Mouse (Mus musculus): ENCODE measurements around the gene Hoxb6. TPM values are rescaled to one million over a fixed set of nuclear protein-coding genes. Genes with fewer than 3 reads are reported as not detected.

The Hoxb6 gene
- polyA plus RNA-seq, 1 experiment from 2014 or later = 66.7 TPM

- peak overlapping the region; percentile 73 for H3K27ac ChIP-seq (replicated peaks)
- H3K4me2 ChIP-seq = peak overlapping the region; percentile 59
- 0 out of 2 replicates have a peak, but pooled peaks cover 2% of the 10 kb centered on the region for H3K4me1 ChIP-seq (replicated peaks)
- no peak for ATAC-seq (ENCODE audit: low FRiP score, low read depth)
- WGBS = 2% methylated on average over 34 of the region's 35 CpGs
- H3K9me3 ChIP-seq = no peaks in the 10 kb centered on the region
- no peaks in the 10 kb centered on the region for H3K36me3 ChIP-seq
- H3K9ac ChIP-seq = peak overlapping the region; percentile 44
- peaks cover 62% of the 10 kb centered on the region for H3K27me3 ChIP-seq
- peak overlapping the region; percentile 47 for H3K4me3 ChIP-seq
These were observed 8.2 kb downstream of the Hoxb6 start for GRCm38 (mm10) chr11:96300354-96301063.

GRCm38 (mm10) chr11:96301064-96301431 lies 8.8 kb downstream of the Hoxb6 start:
- ATAC-seq (ENCODE audit: low FRiP score, low read depth) = no peak
- WGBS = 3% methylated on average over 9 of the region's 10 CpGs
- 0 out of 2 replicates have a peak, but pooled peaks cover 2% of the 10 kb centered on the region for H3K4me1 ChIP-seq (replicated peaks)
- peaks cover 62% of the 10 kb centered on the region for H3K27me3 ChIP-seq
- peak overlapping the region; percentile 73 for H3K27ac ChIP-seq (replicated peaks)
- H3K4me2 ChIP-seq = peak overlapping the region; percentile 59
- H3K9ac ChIP-seq = peak overlapping the region; percentile 44
- no peaks in the 10 kb centered on the region for H3K36me3 ChIP-seq
- H3K4me3 ChIP-seq = peak overlapping the region; percentile 47
- no peaks in the 10 kb centered on the region for H3K9me3 ChIP-seq

GRCm38 (mm10) chr11:96301837-96302236 lies 9.6 kb downstream of the Hoxb6 start:
- H3K27ac ChIP-seq (replicated peaks) = peak overlapping the region; percentile 96
- H3K4me2 ChIP-seq = peak overlapping the region; percentile 59
- H3K9ac ChIP-seq = peak overlapping the region; percentile 18; the same call in 1 of the 2 replicates
- 0 out of 2 replicates have a peak, but pooled peaks have one; percentile 17 for ATAC-seq (ENCODE audit: low FRiP score, low read depth)
- H3K36me3 ChIP-seq = no peaks in the 10 kb centered on the region
- H3K9me3 ChIP-seq = no peaks in the 10 kb centered on the region
- H3K27me3 ChIP-seq = peaks cover 62% of the 10 kb centered on the region
- 4% methylated on average over 15 of the region's 15 CpGs for WGBS
- H3K4me1 ChIP-seq (replicated peaks) = 0 out of 2 replicates have a peak, but pooled peaks cover 2% of the 10 kb centered on the region
- peak overlapping the region; percentile 47 for H3K4me3 ChIP-seq

DNA sequence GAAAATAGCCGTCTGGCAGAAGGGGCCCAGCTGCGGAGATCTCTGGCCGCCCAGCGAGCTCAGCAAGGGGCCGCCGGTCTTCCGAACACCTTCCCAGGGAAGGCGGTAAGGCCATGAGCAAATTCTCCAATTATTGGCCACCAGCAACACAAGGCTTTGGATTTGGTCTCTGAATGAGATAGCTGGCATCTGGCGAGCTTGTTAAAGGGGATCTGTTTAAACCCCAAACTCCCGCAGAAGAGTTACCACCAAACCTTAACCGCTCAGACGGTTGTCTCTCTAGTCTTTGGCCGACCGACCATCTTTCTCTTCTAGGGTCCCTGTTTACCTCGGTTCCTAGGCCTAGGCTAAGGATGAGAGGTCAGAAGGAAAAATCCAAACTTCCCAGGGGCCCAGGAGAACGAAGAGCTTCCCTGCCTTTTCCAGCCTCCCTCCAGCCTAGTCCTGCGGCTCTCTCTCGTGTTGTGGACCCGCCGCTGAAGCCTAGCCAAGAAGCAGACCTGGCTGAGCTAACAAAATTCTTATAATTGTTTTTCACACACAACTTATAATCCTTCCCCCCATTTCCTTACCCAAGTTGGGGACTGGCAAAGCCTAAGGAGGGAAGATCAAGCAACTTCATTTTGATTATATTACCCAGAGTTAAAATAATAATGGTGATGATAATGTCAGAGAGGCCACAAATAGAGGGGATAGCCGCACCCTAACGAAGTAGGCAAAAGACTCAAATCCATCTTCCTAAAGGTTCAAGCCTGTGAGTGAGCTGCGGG lies 10.3 kb downstream of the Hoxb6 start:
- no peaks in the 10 kb centered on the region for H3K36me3 ChIP-seq
- peak overlapping the region; percentile 96 for H3K27ac ChIP-seq (replicated peaks)
- ATAC-seq (ENCODE audit: low FRiP score, low read depth) = no peak
- no peaks in the 10 kb centered on the region for H3K9me3 ChIP-seq
- H3K4me3 ChIP-seq = peak overlapping the region; percentile 47
- H3K4me1 ChIP-seq (replicated peaks) = 0 out of 2 replicates have a peak, but pooled peaks cover 2% of the 10 kb centered on the region
- peak overlapping the region; percentile 28 for H3K9ac ChIP-seq
- peak overlapping the region; percentile 59 for H3K4me2 ChIP-seq
- WGBS = 5% methylated on average over 23 of the region's 23 CpGs
- peaks cover 62% of the 10 kb centered on the region for H3K27me3 ChIP-seq

DNA sequence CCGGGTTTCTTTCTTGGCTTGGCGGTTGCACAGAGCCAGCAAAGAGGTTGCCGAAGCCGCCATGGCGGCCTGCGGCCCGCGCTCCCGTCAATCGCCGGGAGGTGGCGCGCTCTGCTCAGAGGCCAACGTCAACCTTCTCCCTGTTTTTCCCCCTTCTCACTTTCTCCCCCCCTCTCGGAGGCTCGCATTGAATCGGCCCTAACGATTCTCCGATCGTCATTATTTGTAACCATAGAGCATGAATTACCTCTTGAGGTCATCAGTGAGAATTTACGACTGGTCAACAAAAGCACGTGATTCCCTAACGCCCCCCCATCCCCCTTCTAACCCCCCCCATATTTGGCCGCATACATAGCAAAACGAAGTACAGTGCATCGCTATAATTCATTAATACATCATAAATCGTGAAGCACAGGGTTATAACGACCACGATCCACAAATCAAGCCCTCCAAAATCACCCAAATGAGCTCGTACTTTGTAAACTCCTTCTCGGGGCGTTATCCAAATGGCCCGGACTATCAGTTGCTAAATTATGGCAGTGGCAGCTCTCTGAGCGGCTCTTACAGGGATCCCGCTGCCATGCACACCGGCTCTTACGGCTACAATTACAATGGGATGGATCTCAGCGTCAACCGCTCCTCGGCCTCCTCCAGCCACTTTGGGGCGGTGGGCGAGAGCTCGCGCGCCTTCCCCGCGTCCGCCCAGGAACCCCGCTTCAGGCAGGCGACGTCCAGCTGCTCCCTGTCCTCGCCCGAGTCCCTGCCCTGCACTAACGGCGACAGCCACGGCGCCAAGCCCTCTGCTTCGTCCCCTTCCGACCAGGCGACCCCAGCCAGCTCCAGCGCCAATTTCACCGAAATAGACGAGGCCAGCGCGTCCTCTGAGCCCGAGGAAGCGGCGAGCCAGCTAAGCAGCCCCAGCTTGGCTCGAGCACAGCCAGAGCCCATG lies 11.1 kb downstream of the Hoxb6 start, which contains the start of gene Hoxb5:
Hoxb5 (plus strand) TSS at position 186 of the 949 bp plus-strand sequence.
- Histone ChIP-seq H3K27ac (replicated peaks) (peak within 1 kb of the TSS; percentile 96), H3K4me2 (peak within 1 kb of the TSS; percentile 59), H3K27me3 (peaks cover 66% of the 10 kb centered on the region), H3K9ac (peak within 1 kb of the TSS; percentile 54), H3K4me3 (peak within 1 kb of the TSS; percentile 47), H3K36me3 (no peaks in the 10 kb centered on the region), H3K4me1 (replicated peaks) (0 out of 2 replicates have a peak, but pooled peaks cover 2% of the 10 kb centered on the region), H3K9me3 (no peaks in the 10 kb centered on the region)
- WGBS = under 1% methylated on average over 69 of the region's 69 CpGs
- peak; percentile 62 for ATAC-seq (ENCODE audit: low FRiP score, low read depth)

- peak overlapping the region; percentile 47 for H3K4me3 ChIP-seq
- H3K9me3 ChIP-seq = no peaks in the 10 kb centered on the region
- no peak for ATAC-seq (ENCODE audit: low FRiP score, low read depth)
- peak overlapping the region; percentile 54 for H3K9ac ChIP-seq
- H3K27me3 ChIP-seq = peaks cover 71% of the 10 kb centered on the region
- H3K36me3 ChIP-seq = no peaks in the 10 kb centered on the region
- under 1% methylated on average over 38 of the region's 38 CpGs for WGBS
- H3K4me2 ChIP-seq = peak overlapping the region; percentile 59
- no peaks in the 10 kb centered on the region for H3K4me1 ChIP-seq (replicated peaks)
- peak overlapping the region; percentile 96 for H3K27ac ChIP-seq (replicated peaks)
These were observed 12.3 kb downstream of the Hoxb6 start for GRCm38 (mm10) chr11:96304381-96305195.

DNA sequence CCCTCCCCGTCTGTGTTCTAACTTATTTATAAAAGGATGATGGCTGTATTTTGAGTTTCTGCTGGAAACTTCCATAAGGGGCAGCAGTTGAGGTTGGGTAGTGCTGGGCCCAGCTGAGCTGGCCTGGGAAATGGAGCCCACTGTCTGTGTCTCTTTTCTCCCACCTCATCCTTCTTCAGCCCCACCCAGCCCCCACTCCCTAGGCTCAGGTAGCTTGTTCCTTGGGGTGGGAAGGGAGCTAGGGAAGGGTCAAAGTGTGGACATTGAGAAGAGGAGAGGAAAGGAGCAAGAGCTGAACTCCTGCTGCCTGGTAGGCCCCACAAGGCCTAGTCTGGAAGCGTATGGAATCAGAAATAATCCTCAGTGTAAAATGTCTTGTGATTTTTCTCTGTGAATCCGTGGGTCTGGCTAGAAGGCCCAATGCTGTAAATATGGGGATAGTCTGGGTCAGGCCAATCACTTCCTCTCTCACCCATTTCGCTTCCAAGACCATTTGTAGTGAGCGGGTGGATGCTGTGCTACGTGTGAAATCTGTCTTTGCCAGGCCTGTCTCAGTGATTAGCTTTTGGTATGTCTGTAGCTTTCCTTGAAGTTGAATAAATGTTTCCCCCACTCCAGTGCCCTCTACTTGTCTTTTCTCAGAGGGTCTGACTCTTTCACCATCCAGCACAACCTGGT lies 13.4 kb downstream of the Hoxb6 start:
- Histone ChIP-seq H3K9me3 (no peaks in the 10 kb centered on the region), H3K27me3 (peaks cover 69% of the 10 kb centered on the region), H3K4me3 (peak overlapping the region; percentile 47), H3K27ac (replicated peaks) (peak overlapping the region; percentile 96), H3K9ac (peak overlapping the region; percentile 54), H3K4me2 (peak overlapping the region; percentile 59), H3K36me3 (no peaks in the 10 kb centered on the region), H3K4me1 (replicated peaks) (no peaks in the 10 kb centered on the region)
- 25% methylated on average over 6 of the region's 6 CpGs for WGBS
- ATAC-seq (ENCODE audit: low FRiP score, low read depth) = no peak

GRCm38 (mm10) chr11:96306183-96306907 lies 14.1 kb downstream of the Hoxb6 start:
- peak overlapping the region; percentile 96 for H3K27ac ChIP-seq (replicated peaks)
- H3K4me2 ChIP-seq = peak overlapping the region; percentile 59
- H3K27me3 ChIP-seq = peaks cover 74% of the 10 kb centered on the region
- no peaks in the 10 kb centered on the region for H3K36me3 ChIP-seq
- 10% methylated on average over 7 of the region's 7 CpGs for WGBS
- peaks cover 4% of the 10 kb centered on the region; the same call in 1 of the 2 replicates for H3K4me1 ChIP-seq (replicated peaks)
- peak overlapping the region; percentile 54 for H3K9ac ChIP-seq
- no peaks in the 10 kb centered on the region for H3K9me3 ChIP-seq
- H3K4me3 ChIP-seq = peak overlapping the region; percentile 47
- no peak for ATAC-seq (ENCODE audit: low FRiP score, low read depth)

- Histone ChIP-seq H3K4me2 (peak overlapping the region; percentile 59), H3K4me3 (peak overlapping the region; percentile 47), H3K36me3 (no peaks in the 10 kb centered on the region), H3K27me3 (peaks cover 75% of the 10 kb centered on the region), H3K9me3 (no peaks in the 10 kb centered on the region), H3K9ac (peak overlapping the region; percentile 54), H3K4me1 (replicated peaks) (peaks cover 8% of the 10 kb centered on the region), H3K27ac (replicated peaks) (peak overlapping the region; percentile 96)
- WGBS = 8% methylated on average over 13 of the region's 13 CpGs
- no peak for ATAC-seq (ENCODE audit: low FRiP score, low read depth)
These were observed 14.6 kb downstream of the Hoxb6 start for GRCm38 (mm10) chr11:96306908-96307269.

DNA sequence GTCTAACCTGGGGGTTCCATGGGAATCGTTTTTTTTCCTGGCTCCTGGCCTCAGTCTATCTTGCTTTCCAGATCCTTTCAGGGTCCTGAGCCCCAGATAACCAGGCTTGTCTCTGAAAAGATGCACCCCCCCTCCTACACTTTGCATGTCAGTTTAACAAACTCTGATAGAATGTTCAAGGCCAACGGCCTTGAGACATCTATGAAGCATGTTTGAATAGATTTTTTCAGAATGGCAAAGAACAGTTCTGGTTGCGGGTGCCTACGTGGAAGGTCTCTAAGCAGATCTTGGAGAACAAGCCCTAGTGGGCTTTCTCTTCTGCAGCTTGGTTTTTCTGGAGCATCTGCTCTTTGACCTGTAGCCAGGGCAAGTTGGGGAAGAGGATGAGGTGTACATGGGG lies 16.5 kb downstream of the Hoxb6 start:
- WGBS = 14% methylated on average over 4 of the region's 4 CpGs
- peaks cover 12% of the 10 kb centered on the region for H3K4me1 ChIP-seq (replicated peaks)
- H3K4me2 ChIP-seq = peak overlapping the region; percentile 59
- peak overlapping the region; percentile 47 for H3K4me3 ChIP-seq
- H3K9ac ChIP-seq = peak overlapping the region; percentile 54
- peaks cover 87% of the 10 kb centered on the region for H3K27me3 ChIP-seq
- H3K27ac ChIP-seq (replicated peaks) = peak overlapping the region; percentile 96
- no peak for ATAC-seq (ENCODE audit: low FRiP score, low read depth)
- H3K36me3 ChIP-seq = no peaks in the 10 kb centered on the region
- H3K9me3 ChIP-seq = no peaks in the 10 kb centered on the region
